In genomic region chr7:101421529-101421928, GRCm38 (mm10) we compare ENCODE assay signal across 9 mouse cellular contexts. TPM values are rescaled to one million over a fixed set of nuclear protein-coding genes. Genes with fewer than 3 reads are reported as not detected.
DNase-seq lines count a peak whose midpoint lies in the region; ATAC-seq and TF ChIP-seq lines count a peak whose summit lies in the region.
"Had no signal": no experiment of that assay in that cellular context is flagged by ENCODE, and none has a peak within 500 bp of the region (broad histone marks: within the 10 kb centered on the region; RNA-seq: fewer than 3 reads in every experiment).

Pde2a (plus strand) TSS chr7:101421691.

- H3K9ac ChIP-seq in lung, embryonic 14.5 days: no peak within 1 kb of the TSS
- no peak within 1 kb of the TSS for H3K9ac ChIP-seq in embryonic facial prominence, embryonic 14.5 days (ENCODE audit: low read depth, low read length)
- H3K9ac ChIP-seq in heart, embryonic 14.5 days (ENCODE audit: low read length): no peak within 1 kb of the TSS
- peak within 1 kb of the TSS; percentile 26 for H3K9ac ChIP-seq in midbrain, embryonic 15.5 days

- H3K4me2 ChIP-seq in lung, embryonic 14.5 days: no peak within 1 kb of the TSS
- no peak within 1 kb of the TSS for H3K4me2 ChIP-seq in embryonic facial prominence, embryonic 14.5 days (ENCODE audit: low read depth, low read length)
- H3K4me2 ChIP-seq in heart, embryonic 14.5 days (ENCODE audit: low read length): no peak within 1 kb of the TSS
- peak within 1 kb of the TSS; percentile 53 for H3K4me2 ChIP-seq in midbrain, embryonic 15.5 days

- no peaks in the 10 kb centered on the region for H3K9me3 ChIP-seq in lung, embryonic 14.5 days (ENCODE audit: low read depth, low read length)
- H3K9me3 ChIP-seq in embryonic facial prominence, embryonic 14.5 days (ENCODE audit: control insufficient read depth, low read length): no peaks in the 10 kb centered on the region
- no peaks in the 10 kb centered on the region for H3K9me3 ChIP-seq in heart, embryonic 14.5 days (ENCODE audit: control insufficient read depth, low read length)
- H3K9me3 ChIP-seq in midbrain, embryonic 15.5 days: no peaks in the 10 kb centered on the region

- no peaks in the 10 kb centered on the region for H3K36me3 ChIP-seq in lung, embryonic 14.5 days (ENCODE audit: insufficient read depth)
- H3K36me3 ChIP-seq in embryonic facial prominence, embryonic 14.5 days (ENCODE audit: control insufficient read depth, insufficient read depth, low read length): no peaks in the 10 kb centered on the region
- no peaks in the 10 kb centered on the region for H3K36me3 ChIP-seq in heart, embryonic 14.5 days (ENCODE audit: control insufficient read depth, insufficient read depth, low read length)
- no peaks in the 10 kb centered on the region for H3K36me3 ChIP-seq in midbrain, embryonic 15.5 days (replicated peaks)

- TF ChIP-seq CTCF in lung, embryonic 14.5 days (IDR thresholded peaks at IDR 0.05; ENCODE audit: low read depth): no peak

- ATAC-seq in lung, embryonic 14.5 days (ENCODE audit: insufficient read depth): no peak
- peak; percentile 13; the same call in 1 of the 2 replicates for ATAC-seq in embryonic facial prominence, embryonic 14.5 days (ENCODE audit: low read depth)
- ATAC-seq in heart, embryonic 14.5 days (ENCODE audit: insufficient number of reproducible peaks, insufficient read depth, low FRiP score, low read depth): no peak
- peak; percentile 79 for ATAC-seq in midbrain, embryonic 15.5 days (replicated peaks)
- ATAC-seq: Patski had no signal

- H3K27me3 ChIP-seq in lung, embryonic 14.5 days (ENCODE audit: insufficient read depth, low read length): 0 out of 2 replicates have a peak, but pooled peaks cover 14% of the 10 kb centered on the region
- H3K27me3 ChIP-seq in embryonic facial prominence, embryonic 14.5 days (replicated peaks; ENCODE audit: control insufficient read depth, insufficient read depth, low read length): peaks cover 8% of the 10 kb centered on the region; the same call in 1 of the 2 replicates
- H3K27me3 ChIP-seq in heart, embryonic 14.5 days (ENCODE audit: control insufficient read depth, insufficient read depth, low read length): peaks cover 56% of the 10 kb centered on the region
- H3K27me3 ChIP-seq in midbrain, embryonic 15.5 days (replicated peaks): peaks cover 7% of the 10 kb centered on the region; the same call in 1 of the 2 replicates

- no peak within 1 kb of the TSS for H3K27ac ChIP-seq in lung, embryonic 14.5 days (ENCODE audit: low read depth)
- no peak within 1 kb of the TSS for H3K27ac ChIP-seq in embryonic facial prominence, embryonic 14.5 days (replicated peaks; ENCODE audit: low read depth, low read length)
- no peak within 1 kb of the TSS for H3K27ac ChIP-seq in heart, embryonic 14.5 days (replicated peaks in 1 of 2; ENCODE audit: control insufficient read depth in 1 of 2, insufficient read depth in 1 of 2, low read depth in 2 of 2, low read length in 2 of 2)
- peak within 1 kb of the TSS; percentile 62 for H3K27ac ChIP-seq in midbrain, embryonic 15.5 days

- no peaks in the 10 kb centered on the region for H3K4me1 ChIP-seq in lung, embryonic 14.5 days (ENCODE audit: insufficient read depth)
- no peaks in the 10 kb centered on the region for H3K4me1 ChIP-seq in embryonic facial prominence, embryonic 14.5 days (ENCODE audit: control insufficient read depth, insufficient read depth, low read length)
- H3K4me1 ChIP-seq in heart, embryonic 14.5 days (ENCODE audit: control insufficient read depth in 2 of 2, insufficient read depth in 2 of 2, low read length in 2 of 2): no peaks in the 10 kb centered on the region
- H3K4me1 ChIP-seq in midbrain, embryonic 15.5 days: peaks cover 44% of the 10 kb centered on the region

- no peak for DNase-seq in lung, embryonic 14.5 days
- DNase-seq in lung, adult 18-20 months: no peak
- no peak for DNase-seq in embryonic facial prominence, embryonic 14.5 days (ENCODE audit: low spot score)
- DNase-seq in layer of hippocampus, postnatal 36 days: peak; percentile 84 to 85
- no peak for DNase-seq in Muller cell, postnatal 12 days (ENCODE audit: inconsistent ontology term)
- no peak for DNase-seq in cerebellum, postnatal 36 days

- WGBS in lung, embryonic 14.5 days: 17% methylated on average over 6 of the region's 6 CpGs
- 19% methylated on average over 6 of the region's 6 CpGs for WGBS in embryonic facial prominence, embryonic 14.5 days
- WGBS in heart, embryonic 14.5 days: 23% methylated on average over 6 of the region's 6 CpGs
- 7% methylated on average over 6 of the region's 6 CpGs for WGBS in midbrain, embryonic 15.5 days

- no peak within 1 kb of the TSS for H3K4me3 ChIP-seq in lung, embryonic 14.5 days (ENCODE audit: low read depth, low read length)
- no peak within 1 kb of the TSS for H3K4me3 ChIP-seq in embryonic facial prominence, embryonic 14.5 days (ENCODE audit: low read depth, low read length)
- H3K4me3 ChIP-seq in heart, embryonic 14.5 days (ENCODE audit: control insufficient read depth in 1 of 2, insufficient read depth in 1 of 2, low read depth in 1 of 2, low read length in 2 of 2): no peak within 1 kb of the TSS
- H3K4me3 ChIP-seq in midbrain, embryonic 15.5 days: peak within 1 kb of the TSS; percentile 36

RNA-seq across cellular contexts. Expression of gene Pde2a, which starts in this region (rescaled TPM):
- 14.3 and 29.3 TPM in 2 replicates for polyA plus RNA-seq in lung, embryonic 14.5 days (2014; fragmentation: Nextera tagmentation; extraction: Ambion mirVana)
- polyA plus RNA-seq in embryonic facial prominence, embryonic 14.5 days (2014; fragmentation: Nextera tagmentation; extraction: Ambion mirVana): 32.1 and 33.0 TPM in 2 replicates
- polyA plus RNA-seq in heart, embryonic 14.5 days (2014; fragmentation: Nextera tagmentation; extraction: Ambion mirVana): 12.9 and 13.8 TPM in 2 replicates
- total RNA-seq in layer of hippocampus, postnatal 36 days (2021): 100 to 1,000 TPM; 300 to 301 TPM
- 31.4 and 32.2 TPM in 2 replicates for polyA plus RNA-seq in midbrain, embryonic 15.5 days (2015; fragmentation: Nextera tagmentation; extraction: Ambion mirVana)

Comparison
In these comparisons a context has a peak if more than half of its experiments do, and no peak if none do; other contexts are left out.
1. ATAC-seq: peak in embryonic facial prominence, embryonic 14.5 days (single experiment) and midbrain, embryonic 15.5 days (single experiment); none in lung, embryonic 14.5 days (single experiment) and heart, embryonic 14.5 days (single experiment).
2. DNase-seq: peak in layer of hippocampus, postnatal 36 days (2 of 2); none in lung, embryonic 14.5 days (single experiment), lung, adult 18-20 months (0 of 2), embryonic facial prominence, embryonic 14.5 days (single experiment), Muller cell, postnatal 12 days (single experiment) and cerebellum, postnatal 36 days (0 of 2).